Mouse (Mus musculus) adrenal gland, postnatal 36 days (tissue): ENCODE results near the gene Lsg1. TPM values are rescaled to one million over a fixed set of nuclear protein-coding genes. Genes with fewer than 3 reads are reported as not detected.
A peak's percentile ranks its signal among the peaks of the same experiment; 100 is the strongest.

Experiments used
- DNase-seq, 2 experiments: peaks; one replicate each; pipeline ENCODE4 v3.0.0; 2021; ENCODE audit warnings: mixed read lengths in 1 of 2
- long read RNA-seq, 2 experiments: library from polyadenylated mRNA; stranded (forward); transcript quantifications; one replicate each; pipeline ENCODE4 v2.0.0; 2021; ENCODE audit warnings: borderline sequencing depth in 2 of 2
- total RNA-seq, 2 experiments: library from RNA; stranded (reverse); gene quantifications; 2 replicates each; pipeline ENCODE4 v1.2.3; 2021

Lsg1 gene
- 10 to 100 TPM; 36.7 to 37.2 TPM for total RNA-seq
- long read RNA-seq, experiment 1, transcript Lsg1-201 (14 exons, 3,180 nt) = major isoform, 15 of 27 reads
- long read RNA-seq, experiment 1, partial matches to known transcripts = 4 of 27 reads
- long read RNA-seq, experiment 1, other reads (novel, unspliced or antisense) = 8 of 27 reads
- long read RNA-seq, experiment 2, transcript Lsg1-201 (14 exons, 3,180 nt) = major isoform, 12 of 14 reads
- long read RNA-seq, experiment 2, partial matches to known transcripts = 2 of 14 reads
- long read RNA-seq, experiment 2, other reads (novel, unspliced or antisense) = 0 of 14 reads

GRCm38 (mm10) chr16:30587494-30588327 is at the start of gene Lsg1:
Gene Lsg1 (minus strand): TSS chr16:30587592.
- peak; percentile 84 to 88 for DNase-seq

- no peak for DNase-seq
These were observed 46.7 kb upstream of the Lsg1 start for GRCm38 (mm10) chr16:30633906-30634746.

- no peak for DNase-seq
These were observed 42.1 kb upstream of the Lsg1 start for GRCm38 (mm10) chr16:30629509-30629908.

- DNase-seq = no peak
These were observed 41.0 kb upstream of the Lsg1 start for GRCm38 (mm10) chr16:30628401-30628800.

- peak in 1 of 2 experiments; percentile 12 for DNase-seq
These were observed 40.4 kb upstream of the Lsg1 start for GRCm38 (mm10) chr16:30627586-30628337.

- DNase-seq = no peak
These were observed 37.2 kb upstream of the Lsg1 start for GRCm38 (mm10) chr16:30624640-30625039.

- DNase-seq = no peak
These were observed 36.3 kb upstream of the Lsg1 start for GRCm38 (mm10) chr16:30623645-30624044.

- DNase-seq = peak; percentile 33 to 42
These were observed 28.9 kb upstream of the Lsg1 start for GRCm38 (mm10) chr16:30616281-30616680.

GRCm38 (mm10) chr16:30614705-30615317 is 27.4 kb upstream of the Lsg1 start:
- no peak for DNase-seq

GRCm38 (mm10) chr16:30614122-30614521 is 26.7 kb upstream of the Lsg1 start:
- DNase-seq = no peak

GRCm38 (mm10) chr16:30613122-30613521 is 25.7 kb upstream of the Lsg1 start:
- DNase-seq = no peak

GRCm38 (mm10) chr16:30611331-30611730 is 23.9 kb upstream of the Lsg1 start:
- DNase-seq = peak in 1 of 2 experiments; percentile 33

- DNase-seq = no peak
These were observed 20.5 kb upstream of the Lsg1 start for GRCm38 (mm10) chr16:30607868-30608267.

GRCm38 (mm10) chr16:30605528-30605927 is 18.1 kb upstream of the Lsg1 start:
- no peak for DNase-seq

GRCm38 (mm10) chr16:30604807-30605137 is 17.4 kb upstream of the Lsg1 start:
- DNase-seq = no peak

GRCm38 (mm10) chr16:30604061-30604806 is 16.8 kb upstream of the Lsg1 start:
- DNase-seq = peak in 1 of 2 experiments; percentile 20

- DNase-seq = peak in 1 of 2 experiments; percentile 32
These were observed 16.1 kb upstream of the Lsg1 start for GRCm38 (mm10) chr16:30603531-30603842.

GRCm38 (mm10) chr16:30602684-30603530 is 15.5 kb upstream of the Lsg1 start:
- peak in 1 of 2 experiments; percentile 21 for DNase-seq

GRCm38 (mm10) chr16:30601946-30602345 is 14.6 kb upstream of the Lsg1 start:
- DNase-seq = peak; percentile 52 to 73
